Mouse (Mus musculus): ENCODE data around the gene Luc7l. TPM values are rescaled to one million over a fixed set of nuclear protein-coding genes. Genes with fewer than 3 reads are reported as not detected.
A peak's percentile ranks its signal among the peaks of the same experiment; 100 is the strongest.

Luc7l gene
- total RNA-seq (2012; rRNA removed): 112 and 115 TPM in 2 replicates

DNA sequence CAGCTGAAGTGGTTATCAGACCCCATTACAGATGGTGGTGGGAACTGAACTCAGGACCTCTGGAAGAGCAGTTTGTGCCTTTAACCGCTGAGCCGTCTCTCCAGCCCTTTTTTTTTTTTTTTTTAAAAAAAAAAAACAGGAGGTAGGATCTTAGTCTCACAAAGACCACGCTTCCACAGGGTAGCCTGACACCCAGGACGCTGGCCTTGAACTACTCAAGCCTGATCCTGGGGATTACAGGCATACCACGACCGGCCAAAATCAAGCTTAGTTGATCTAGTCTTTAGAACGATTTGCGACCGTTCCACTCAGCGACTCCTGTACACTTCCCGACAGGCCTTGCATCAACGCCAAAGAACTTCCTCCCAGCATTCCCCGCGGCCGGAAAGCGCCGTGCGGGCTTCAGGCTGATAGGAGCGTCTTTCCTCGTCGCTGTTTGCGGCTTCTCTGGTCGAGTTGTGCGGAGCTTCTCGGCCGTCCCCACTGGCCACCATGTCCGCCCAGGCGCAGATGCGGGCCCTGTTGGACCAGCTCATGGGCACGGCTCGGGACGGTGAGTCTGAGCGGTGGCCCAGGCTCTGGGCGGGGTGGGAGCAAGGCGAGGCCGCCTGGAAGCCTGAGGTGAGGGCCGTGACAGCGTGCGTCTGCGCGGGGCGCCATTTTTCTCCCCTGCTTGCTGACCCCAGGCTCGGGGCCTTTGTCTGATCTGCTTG, at the start of gene Luc7l:
Gene Luc7l (plus strand): TSS at position 358 of the 713 bp plus-strand sequence.
- peak; percentile 91 for DNase-seq (ENCODE audit: low read depth, low spot score)
- in situ Hi-C loops (cut with MboI; ENCODE audit: low sequenced_read_pairs in 2 of 2, unreplicated experiment in 2 of 2): no loop called here
- TF ChIP-seq MAFK (IDR thresholded peaks at IDR 0.05; ENCODE audit: insufficient read depth, low read depth, low read length) (no peak), HCFC1 (IDR thresholded peaks at IDR 0.05; ENCODE audit: borderline replicate concordance, insufficient read depth, low read length) (peak; percentile 81), ZNF384 (IDR thresholded peaks at IDR 0.05; ENCODE audit: low read depth, low read length) (peak; percentile 87)
- Histone ChIP-seq H3K36me3 (ENCODE audit: control insufficient read depth, insufficient read depth, low read length, poor library complexity, severe bottlenecking) (peaks cover 7% of the 10 kb centered on the region), H3K27ac (ENCODE audit: insufficient read depth, low read depth, low read length, poor library complexity, severe bottlenecking) (peak within 1 kb of the TSS; percentile 88), H3K4me1 (ENCODE audit: control insufficient read depth in 2 of 2, insufficient read depth in 2 of 2, low read length in 2 of 2, poor library complexity in 1 of 2) (peaks cover 0 to 2% of the 10 kb centered on the region in 2 experiments; a peak in 1 of 4 replicates), H3K9me3 (ENCODE audit: control insufficient read depth, insufficient read depth, low read depth, low read length) (no peaks in the 10 kb centered on the region), H3K9ac (ENCODE audit: insufficient read depth, low read depth, low read length, poor library complexity, severe bottlenecking) (peak within 1 kb of the TSS; percentile 96), H3K4me3 (ENCODE audit: insufficient read depth in 1 of 2, low read depth in 1 of 2, low read length in 2 of 2, poor library complexity in 1 of 2, severe bottlenecking in 1 of 2) (peak within 1 kb of the TSS; percentile 84 to 87)

GRCm38 (mm10) chr17:26203321-26203811, 49.3 kb upstream of the Luc7l start:
- in situ Hi-C loops (cut with MboI; ENCODE audit: low sequenced_read_pairs in 2 of 2, unreplicated experiment in 2 of 2): no loop called here

DNA sequence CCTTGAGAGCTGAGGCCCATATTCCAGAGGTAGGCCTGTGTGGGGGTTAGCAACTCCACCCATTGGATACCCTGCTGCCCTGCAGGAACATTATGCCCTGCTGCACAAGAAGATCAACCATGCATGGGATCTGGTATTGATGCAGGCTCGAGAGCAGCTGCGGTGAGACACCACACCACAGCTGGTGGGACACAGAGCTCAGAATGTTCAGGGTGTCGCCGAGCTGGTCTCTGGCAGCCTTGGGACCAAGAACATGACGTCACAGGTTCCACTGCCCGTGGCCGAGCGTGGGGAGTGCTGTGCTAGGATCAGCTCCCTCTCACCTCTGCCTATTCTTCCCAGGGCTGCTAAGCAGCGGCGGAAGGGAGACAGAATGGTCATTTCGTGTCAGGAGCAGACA, 47.9 kb upstream of the Luc7l start:
- Histone ChIP-seq H3K4me1 (ENCODE audit: control insufficient read depth in 2 of 2, insufficient read depth in 2 of 2, low read length in 2 of 2, poor library complexity in 1 of 2) (peaks cover 6 to 51% of the 10 kb centered on the region in 2 experiments), H3K9me3 (ENCODE audit: control insufficient read depth, insufficient read depth, low read depth, low read length) (no peaks in the 10 kb centered on the region), H3K36me3 (ENCODE audit: control insufficient read depth, insufficient read depth, low read length, poor library complexity, severe bottlenecking) (peaks cover 2% of the 10 kb centered on the region; the same call in 1 of the 2 replicates), H3K9ac (ENCODE audit: insufficient read depth, low read depth, low read length, poor library complexity, severe bottlenecking) (no peak overlapping the region), H3K4me3 (ENCODE audit: insufficient read depth in 1 of 2, low read depth in 1 of 2, low read length in 2 of 2, poor library complexity in 1 of 2, severe bottlenecking in 1 of 2) (no peak overlapping the region), H3K27ac (ENCODE audit: insufficient read depth, low read depth, low read length, poor library complexity, severe bottlenecking) (no peak overlapping the region)
- in situ Hi-C loops (cut with MboI; ENCODE audit: low sequenced_read_pairs in 2 of 2, unreplicated experiment in 2 of 2): no loop called here
- TF ChIP-seq CHD2 (IDR thresholded peaks at IDR 0.05; ENCODE audit: low read depth, low read length) (no peak), ZNF384 (IDR thresholded peaks at IDR 0.05; ENCODE audit: low read depth, low read length) (no peak), MAFK (IDR thresholded peaks at IDR 0.05; ENCODE audit: insufficient read depth, low read depth, low read length) (no peak), HCFC1 (IDR thresholded peaks at IDR 0.05; ENCODE audit: borderline replicate concordance, insufficient read depth, low read length) (no peak), ZC3H11A (IDR thresholded peaks at IDR 0.05; ENCODE audit: borderline replicate concordance, low read depth, low read length) (no peak)
- DNase-seq (ENCODE audit: low read depth, low spot score): no peak

More at GRCm38 (mm10) chr17:26203321-26203811, 49.3 kb upstream of the Luc7l start:
- peak; percentile 26 for DNase-seq (ENCODE audit: low read depth, low spot score)
- H3K9ac ChIP-seq (ENCODE audit: insufficient read depth, low read depth, low read length, poor library complexity, severe bottlenecking): peak overlapping the region; percentile 36; the same call in 1 of the 2 replicates
- H3K36me3 ChIP-seq (ENCODE audit: control insufficient read depth, insufficient read depth, low read length, poor library complexity, severe bottlenecking): peaks cover 5% of the 10 kb centered on the region; the same call in 1 of the 2 replicates
- TF ChIP-seq CHD2 (IDR thresholded peaks at IDR 0.05; ENCODE audit: low read depth, low read length) (no peak), ZNF384 (IDR thresholded peaks at IDR 0.05; ENCODE audit: low read depth, low read length) (no peak)
- no peak overlapping the region for H3K27ac ChIP-seq (ENCODE audit: insufficient read depth, low read depth, low read length, poor library complexity, severe bottlenecking)
- H3K4me1 ChIP-seq (ENCODE audit: control insufficient read depth in 2 of 2, insufficient read depth in 2 of 2, low read length in 2 of 2, poor library complexity in 1 of 2): peaks cover 6 to 51% of the 10 kb centered on the region in 2 experiments
- peak overlapping the region; percentile 68 to 70 for H3K4me3 ChIP-seq (ENCODE audit: insufficient read depth in 1 of 2, low read depth in 1 of 2, low read length in 2 of 2, poor library complexity in 1 of 2, severe bottlenecking in 1 of 2)
- no peaks in the 10 kb centered on the region for H3K9me3 ChIP-seq (ENCODE audit: control insufficient read depth, insufficient read depth, low read depth, low read length)

- no peak overlapping the region for H3K27ac ChIP-seq (ENCODE audit: insufficient read depth, low read depth, low read length, poor library complexity, severe bottlenecking)
- H3K4me3 ChIP-seq (ENCODE audit: insufficient read depth in 1 of 2, low read depth in 1 of 2, low read length in 2 of 2, poor library complexity in 1 of 2, severe bottlenecking in 1 of 2): no peak overlapping the region
- TF ChIP-seq CHD2 (IDR thresholded peaks at IDR 0.05; ENCODE audit: low read depth, low read length) (no peak), ZNF384 (IDR thresholded peaks at IDR 0.05; ENCODE audit: low read depth, low read length) (no peak; the same call in none of the 2 replicates), MAFK (IDR thresholded peaks at IDR 0.05; ENCODE audit: insufficient read depth, low read depth, low read length) (no peak), HCFC1 (IDR thresholded peaks at IDR 0.05; ENCODE audit: borderline replicate concordance, insufficient read depth, low read length) (no peak), ZC3H11A (IDR thresholded peaks at IDR 0.05; ENCODE audit: borderline replicate concordance, low read depth, low read length) (no peak)
- H3K9me3 ChIP-seq (ENCODE audit: control insufficient read depth, insufficient read depth, low read depth, low read length): no peaks in the 10 kb centered on the region
- H3K9ac ChIP-seq (ENCODE audit: insufficient read depth, low read depth, low read length, poor library complexity, severe bottlenecking): no peak overlapping the region
- in situ Hi-C loops (cut with MboI; ENCODE audit: low sequenced_read_pairs in 2 of 2, unreplicated experiment in 2 of 2): no loop called here
- H3K4me1 ChIP-seq (ENCODE audit: control insufficient read depth in 2 of 2, insufficient read depth in 2 of 2, low read length in 2 of 2, poor library complexity in 1 of 2): peaks cover 6 to 51% of the 10 kb centered on the region in 2 experiments
- DNase-seq (ENCODE audit: low read depth, low spot score): no peak
- H3K36me3 ChIP-seq (ENCODE audit: control insufficient read depth, insufficient read depth, low read length, poor library complexity, severe bottlenecking): peaks cover 2% of the 10 kb centered on the region; the same call in 1 of the 2 replicates
Observed at GRCm38 (mm10) chr17:26206392-26206791, 46.3 kb upstream of the Luc7l start.

Data from ES-E14 (cell line).